Mouse (Mus musculus): ENCODE measurements at regions not wholly inside any gene's neighbourhood (a gene's known extent, or its start where the extent isn't known, plus 50 kb on each side); places are given as distances from the start of the nearest gene placed in this dataset.

DNA sequence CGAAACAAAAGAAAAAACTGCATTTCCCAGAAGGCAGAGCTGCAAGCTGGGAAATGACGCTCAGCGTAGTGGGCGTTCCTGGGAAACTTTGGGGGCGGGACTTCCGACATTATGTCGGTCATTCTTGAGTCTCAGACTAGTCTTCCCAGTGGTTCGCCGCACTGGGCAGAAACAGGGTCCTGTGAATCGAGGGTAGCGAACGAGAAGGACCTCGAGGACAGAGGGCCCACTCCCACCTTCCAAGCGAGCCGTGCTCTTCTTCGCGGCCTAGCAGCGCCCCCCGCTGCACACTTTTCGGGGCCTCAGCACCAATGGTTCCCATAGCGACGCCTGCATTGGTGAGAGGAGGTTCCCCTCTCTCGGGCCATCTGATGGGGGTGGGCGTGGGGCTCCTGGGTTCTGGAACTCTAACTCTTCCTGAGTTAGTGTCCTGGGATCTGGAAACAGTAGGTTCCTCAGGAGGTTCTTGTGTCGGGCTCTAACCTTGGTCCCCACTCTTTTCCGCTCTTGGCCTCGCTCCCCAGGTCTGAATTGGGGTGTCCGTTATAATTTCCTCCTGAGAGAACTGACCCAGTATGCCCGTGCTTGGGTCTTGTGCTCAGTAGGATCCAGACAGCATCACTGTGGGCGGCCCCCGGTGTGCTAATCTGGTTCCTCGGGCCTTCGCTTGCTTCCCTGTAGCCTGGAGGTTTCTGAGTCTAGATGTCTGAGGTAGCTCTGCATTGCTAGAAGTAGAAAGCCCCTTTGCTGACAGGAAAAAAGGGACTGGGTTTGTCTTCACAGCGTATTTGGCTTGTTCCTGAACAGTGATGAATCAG, 52.8 kb upstream of the Gramd1a start:
- Histone ChIP-seq H3K36me3 (no peaks in the 10 kb centered on the region), H3K4me1 (replicated peaks) (0 out of 2 replicates have a peak, but pooled peaks cover 3% of the 10 kb centered on the region), H3K27ac (no peak overlapping the region), H3K9me3 (no peaks in the 10 kb centered on the region), H3K27me3 (replicated peaks) (no peaks in the 10 kb centered on the region), H3K9ac (peak overlapping the region; percentile 59), H3K4me2 (replicated peaks) (peak overlapping the region; percentile 71), H3K4me3 (replicated peaks) (peak overlapping the region; percentile 61)
- peak; percentile 95 for ATAC-seq
- 32% methylated on average over 34 of the region's 34 CpGs for WGBS

GRCm38 (mm10) chr7:31207563-31208236, 52.0 kb upstream of the Gramd1a start:
- Histone ChIP-seq H3K4me1 (replicated peaks) (0 out of 2 replicates have a peak, but pooled peaks cover 3% of the 10 kb centered on the region), H3K4me2 (replicated peaks) (peak overlapping the region; percentile 32), H3K27ac (no peak overlapping the region), H3K36me3 (no peaks in the 10 kb centered on the region), H3K27me3 (replicated peaks) (no peaks in the 10 kb centered on the region), H3K9me3 (no peaks in the 10 kb centered on the region), H3K4me3 (replicated peaks) (peak overlapping the region; percentile 61), H3K9ac (no peak overlapping the region)
- WGBS, result 68% methylated on average over 13 of the region's 13 CpGs
- peak; percentile 75 for ATAC-seq

All from intestine, embryonic 15.5 days (tissue).